Mouse (Mus musculus) 3134 (cell line): ENCODE measurements around the gene Pnpla1.

Experiments used
- DNase-seq: peaks from one replicate; pipeline ENCODE4 v3.0.0-alpha.2; 2011; ENCODE audit warnings: low spot score; ENCODE audit not compliant: insufficient read length; ENCODE audit errors: extremely low read depth

Gene Pnpla1

GRCm38 (mm10) chr17:28882316-28882715, 24.1 kb downstream of the Pnpla1 start:
- DNase-seq = peak; percentile 67

GRCm38 (mm10) chr17:28882810-28883209, 24.6 kb downstream of the Pnpla1 start:
- no peak for DNase-seq

GRCm38 (mm10) chr17:28883941-28884516, 25.8 kb downstream of the Pnpla1 start:
- DNase-seq = no peak

GRCm38 (mm10) chr17:28885231-28885630, 27.0 kb downstream of the Pnpla1 start:
- DNase-seq = no peak

GRCm38 (mm10) chr17:28886266-28886665, 28.1 kb downstream of the Pnpla1 start:
- DNase-seq = no peak

GRCm38 (mm10) chr17:28894050-28894767, 36.0 kb downstream of the Pnpla1 start:
- DNase-seq = no peak

- no peak for DNase-seq
These were observed 37.1 kb downstream of the Pnpla1 start for GRCm38 (mm10) chr17:28895217-28895875.

- no peak for DNase-seq
These were observed 38.0 kb downstream of the Pnpla1 start for GRCm38 (mm10) chr17:28896095-28896780.

- no peak for DNase-seq
These were observed 39.6 kb downstream of the Pnpla1 start for GRCm38 (mm10) chr17:28897817-28898216.

GRCm38 (mm10) chr17:28898249-28898648, 40.0 kb downstream of the Pnpla1 start:
- no peak for DNase-seq

GRCm38 (mm10) chr17:28899427-28899826, 41.2 kb downstream of the Pnpla1 start:
- DNase-seq = no peak

- no peak for DNase-seq
These were observed 43.3 kb downstream of the Pnpla1 start for GRCm38 (mm10) chr17:28901559-28901958.

GRCm38 (mm10) chr17:28904546-28905376, 46.5 kb downstream of the Pnpla1 start:
- peak; percentile 36 for DNase-seq

GRCm38 (mm10) chr17:28905377-28905916, 47.2 kb downstream of the Pnpla1 start:
- peak; percentile 26 for DNase-seq

GRCm38 (mm10) chr17:28907959-28908358, 49.7 kb downstream of the Pnpla1 start:
- no peak for DNase-seq

GRCm38 (mm10) chr17:28909252-28909941, 51.2 kb downstream of the Pnpla1 start:
- DNase-seq = no peak

- no peak for DNase-seq
These were observed 51.9 kb downstream of the Pnpla1 start for GRCm38 (mm10) chr17:28910139-28910538.

- peak; percentile 57 for DNase-seq
These were observed 55.0 kb downstream of the Pnpla1 start for GRCm38 (mm10) chr17:28913200-28913599.

- DNase-seq = no peak
These were observed 55.7 kb downstream of the Pnpla1 start for GRCm38 (mm10) chr17:28913940-28914339.
